Mouse (Mus musculus) MEL (cell line): ENCODE results near the gene Fbxw4. TPM values are rescaled to one million over a fixed set of nuclear protein-coding genes. Genes with fewer than 3 reads are reported as not detected.

Experiments
- DNase-seq: peaks from one replicate; pipeline ENCODE4 v3.0.0; 2011; ENCODE audit warnings: low read depth, low spot score
- H3K27ac ChIP-seq: 2 replicates; pipeline ENCODE4 v1.5.1; 2012; ENCODE audit warnings: low read depth, mild to moderate bottlenecking, control low read depth, low read length, moderate library complexity; ENCODE audit not compliant: control insufficient read depth
- H3K27me3 ChIP-seq, 2 experiments: fragments of 150-350 bp in 1 of 2; sonication (generic) in 1 of 2; 2 replicates each; pipeline ENCODE4 v1.6.1; 2012; ENCODE audit warnings: low read length in 2 of 2, mild to moderate bottlenecking in 2 of 2, improper control_type of control experiment in 1 of 2, moderate library complexity in 1 of 2; ENCODE audit not compliant: insufficient read depth in 2 of 2, control insufficient read depth in 1 of 2
- H3K36me3 ChIP-seq, 2 experiments: 2 replicates each; pipeline ENCODE4 v1.6.1; 2012 to 2014; ENCODE audit warnings: low read length in 2 of 2, improper control_type of control experiment in 1 of 2, inconsistent platforms in 1 of 2, mild to moderate bottlenecking in 1 of 2; ENCODE audit not compliant: insufficient read depth in 2 of 2, control insufficient read depth in 1 of 2
- H3K4me1 ChIP-seq, 2 experiments: fragments of 150-350 bp in 1 of 2; sonication (generic) in 1 of 2; 2 replicates each; pipeline ENCODE4 v1.6.1; 2012; ENCODE audit warnings: low read length in 2 of 2, improper control_type of control experiment in 1 of 2, mild to moderate bottlenecking in 1 of 2; ENCODE audit not compliant: insufficient read depth in 2 of 2, control insufficient read depth in 1 of 2
- H3K4me3 ChIP-seq, 2 experiments: fragments of 150-350 bp in 1 of 2; sonication (generic) in 1 of 2; 2 replicates each; pipeline ENCODE4 v1.5.1; 2012; ENCODE audit warnings: low read depth in 2 of 2, low read length in 2 of 2, mild to moderate bottlenecking in 2 of 2, moderate library complexity in 2 of 2, control low read depth in 1 of 2, improper control_type of control experiment in 1 of 2; ENCODE audit not compliant: control insufficient read depth in 1 of 2, insufficient read depth in 1 of 2
- H3K79me2 ChIP-seq: 2 replicates; pipeline ENCODE4 v1.6.1; 2012; ENCODE audit warnings: mild to moderate bottlenecking, low read length, moderate library complexity; ENCODE audit not compliant: control insufficient read depth, poor library complexity, insufficient read depth
- H3K9ac ChIP-seq: 2 replicates; pipeline ENCODE4 v1.6.1; 2012; ENCODE audit warnings: low read depth, mild to moderate bottlenecking, control low read depth, low read length, moderate library complexity; ENCODE audit not compliant: control insufficient read depth, poor library complexity, severe bottlenecking
- H3K9me3 ChIP-seq: fragments of 150-350 bp; sonication (generic); replicated peaks from 2 replicates; pipeline ENCODE4 v1.6.1; 2012; ENCODE audit warnings: mild to moderate bottlenecking, low read length, improper control_type of control experiment, moderate library complexity; ENCODE audit not compliant: insufficient read depth
- BHLHE40 ChIP-seq: IDR thresholded peaks from 2 replicates; pipeline ENCODE4 v1.6.1; 2012; ENCODE audit warnings: low read depth, mild to moderate bottlenecking, inconsistent platforms, low read length, improper control_type of control experiment, borderline replicate concordance
- CHD2 ChIP-seq: IDR thresholded peaks from 2 replicates; pipeline ENCODE4 v1.6.1; 2011; ENCODE audit warnings: low read length, improper control_type of control experiment
- CTCF ChIP-seq, 3 experiments: IDR thresholded peaks in 2 of 3; conservative IDR thresholded peaks in 1 of 3; 2 replicates each; pipeline ENCODE4 v1.5.1; 2011 to 2012; ENCODE audit warnings: low read length in 3 of 3, low read depth in 2 of 3, mild to moderate bottlenecking in 2 of 3, improper control_type of control experiment in 1 of 3, inconsistent platforms in 1 of 3, mixed read lengths in 1 of 3, moderate library complexity in 1 of 3; ENCODE audit not compliant: control insufficient read depth in 1 of 3, insufficient read depth in 1 of 3, poor library complexity in 1 of 3, severe bottlenecking in 1 of 3
- ELF1 ChIP-seq: IDR thresholded peaks from 2 replicates; pipeline ENCODE4 v1.6.1; 2014; ENCODE audit warnings: low read depth, mild to moderate bottlenecking, inconsistent platforms, low read length, improper control_type of control experiment, moderate library complexity
- ETS1 ChIP-seq: IDR thresholded peaks from 2 replicates; pipeline ENCODE4 v1.6.1; 2012; ENCODE audit warnings: low read depth, mild to moderate bottlenecking, inconsistent platforms, low read length, improper control_type of control experiment, moderate library complexity
- GABPA ChIP-seq: IDR thresholded peaks from 2 replicates; pipeline ENCODE4 v1.6.1; 2012; ENCODE audit warnings: low read depth, mild to moderate bottlenecking, inconsistent platforms, low read length, improper control_type of control experiment, moderate library complexity
- GATA1 ChIP-seq: IDR thresholded peaks from 2 replicates; pipeline ENCODE4 v1.6.1; 2011; ENCODE audit warnings: low read depth, low read length, improper control_type of control experiment
- HCFC1 ChIP-seq: IDR thresholded peaks from 2 replicates; pipeline ENCODE4 v1.6.1; 2012; ENCODE audit warnings: low read depth, mild to moderate bottlenecking, inconsistent platforms, low read length, improper control_type of control experiment, moderate library complexity
- MAFK ChIP-seq: IDR thresholded peaks from 2 replicates; pipeline ENCODE4 v1.6.1; 2011; ENCODE audit warnings: low read depth, mild to moderate bottlenecking, low read length, improper control_type of control experiment, borderline replicate concordance
- MAZ ChIP-seq: IDR thresholded peaks from 2 replicates; pipeline ENCODE4 v1.6.1; 2012; ENCODE audit warnings: low read depth, mild to moderate bottlenecking, inconsistent platforms, low read length, improper control_type of control experiment
- MXI1 ChIP-seq: IDR thresholded peaks from 2 replicates; pipeline ENCODE4 v1.6.1; 2011; ENCODE audit warnings: mild to moderate bottlenecking, low read depth, low read length, improper control_type of control experiment
- MYC ChIP-seq: IDR thresholded peaks from 2 replicates; pipeline ENCODE4 v1.6.1; 2011; ENCODE audit warnings: low read depth, mild to moderate bottlenecking, low read length, improper control_type of control experiment, moderate library complexity
- NELFE ChIP-seq: IDR thresholded peaks from 2 replicates; pipeline ENCODE4 v1.6.1; 2011; ENCODE audit warnings: low read depth, low read length, improper control_type of control experiment
- RCOR1 ChIP-seq: IDR thresholded peaks from 2 replicates; pipeline ENCODE4 v1.6.1; 2012; ENCODE audit warnings: low read depth, mild to moderate bottlenecking, inconsistent platforms, low read length, improper control_type of control experiment
- SIN3A ChIP-seq: IDR thresholded peaks from 2 replicates; pipeline ENCODE4 v1.6.1; 2012; ENCODE audit warnings: low read length, improper control_type of control experiment, inconsistent platforms
- SMC3 ChIP-seq: IDR thresholded peaks from 2 replicates; pipeline ENCODE4 v1.6.1; 2011; ENCODE audit warnings: low read depth, low read length, improper control_type of control experiment
- TCF12 ChIP-seq: IDR thresholded peaks from 2 replicates; pipeline ENCODE4 v1.6.1; 2014; ENCODE audit warnings: low read depth, mild to moderate bottlenecking, inconsistent platforms, low read length, improper control_type of control experiment, moderate library complexity
- UBTF ChIP-seq: IDR thresholded peaks from 2 replicates; pipeline ENCODE4 v1.6.1; 2012; ENCODE audit warnings: low read depth, mild to moderate bottlenecking, inconsistent platforms, low read length, improper control_type of control experiment, moderate library complexity, borderline replicate concordance; ENCODE audit not compliant: insufficient read depth
- USF1 ChIP-seq: IDR thresholded peaks from 2 replicates; pipeline ENCODE4 v1.6.1; 2014; ENCODE audit warnings: low read depth, mild to moderate bottlenecking, inconsistent platforms, low read length, improper control_type of control experiment, moderate library complexity
- USF2 ChIP-seq, 2 experiments: IDR thresholded peaks; 2 replicates each; pipeline ENCODE4 v1.6.1; 2011 to 2012; ENCODE audit warnings: improper control_type of control experiment in 2 of 2, low read length in 2 of 2, borderline replicate concordance in 1 of 2, inconsistent platforms in 1 of 2, low read depth in 1 of 2, mild to moderate bottlenecking in 1 of 2; ENCODE audit not compliant: insufficient read depth in 1 of 2
- ZC3H11A ChIP-seq: IDR thresholded peaks from 2 replicates; pipeline ENCODE4 v1.6.1; 2012; ENCODE audit warnings: low read depth, mild to moderate bottlenecking, inconsistent platforms, low read length, improper control_type of control experiment
- polyA plus RNA-seq, 2 experiments: library from polyadenylated mRNA; stranded (reverse) in 1 of 2; unstranded in 1 of 2; fragments of >175 nt in 1 of 2; fragments of >200 nt in 1 of 2; gene quantifications; 2 replicates each; pipeline versions ENCODE4 v1.2.1 to v1.2.4; 2012; ENCODE audit warnings: low replicate concordance in 2 of 2, low read depth in 1 of 2; ENCODE audit not compliant: insufficient read length in 2 of 2, insufficient read depth in 1 of 2, missing spikeins in 1 of 2
- total RNA-seq: library from RNA; depleted of rRNA; stranded (reverse); fragments of 300-350 nt; gene quantifications from 2 replicates; pipeline ENCODE4 v1.2.3, GENCODE M21; 2012

The Fbxw4 gene
- total and polyA plus RNA-seq, 3 experiments = 12.4 to 45.3 TPM; not detected in 1

- TF ChIP-seq USF2 (IDR thresholded peaks at IDR 0.05; ENCODE audit: borderline replicate concordance in 1 of 2, insufficient read depth in 1 of 2, low read depth in 1 of 2, low read length in 2 of 2) (no peak), CHD2 (peak; percentile 82), NELFE (peak; percentile 71)
Measured at GRCm38 (mm10) chr19:45560153-45560890, 99.8 kb downstream of the Fbxw4 start, which contains the start of the genes Poll and Gm17018 (continued).

DNA sequence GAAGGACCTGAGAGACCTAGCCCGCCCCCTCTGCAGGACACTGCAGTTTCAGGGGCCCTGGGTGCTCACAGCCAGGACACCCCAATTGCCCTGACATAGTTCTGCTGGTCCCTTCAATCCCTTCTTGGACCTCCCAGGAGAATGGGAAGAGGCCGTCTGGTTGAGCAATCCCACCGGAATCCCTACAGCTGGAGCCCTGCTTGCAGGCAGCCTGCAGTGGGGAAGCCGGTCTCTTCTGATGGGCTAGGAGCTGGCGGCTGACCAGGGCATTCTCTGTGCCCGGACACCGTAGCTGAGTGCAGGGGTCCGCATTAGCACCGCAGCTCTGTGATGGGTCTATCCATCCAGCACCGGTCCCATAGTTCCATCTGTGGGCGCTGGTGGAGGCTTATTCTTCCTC is 106.0 kb downstream of the Fbxw4 start:
- H3K36me3 ChIP-seq = peaks cover 0 to under 1% of the 10 kb centered on the region in 2 experiments; a peak in 2 of 4 replicates
- no peak for DNase-seq
- H3K27me3 ChIP-seq = no peaks in the 10 kb centered on the region
- H3K4me3 ChIP-seq = no peak overlapping the region
- no peak overlapping the region for H3K9ac ChIP-seq
- no peaks in the 10 kb centered on the region for H3K79me2 ChIP-seq
- TF ChIP-seq CHD2 (no peak), TCF12 (no peak), USF1 (no peak), UBTF (no peak), SIN3A (no peak), RCOR1 (no peak), MYC (no peak), MAZ (no peak), ELF1 (no peak), CTCF (IDR thresholded peaks at IDR 0.05 in 2 of 3, conservative IDR thresholded peaks at IDR 0.05 in 1 of 3; ENCODE audit: control insufficient read depth in 1 of 3, insufficient read depth in 1 of 3, low read depth in 2 of 3, low read length in 3 of 3, poor library complexity in 1 of 3, severe bottlenecking in 1 of 3) (no peak), BHLHE40 (no peak), ZC3H11A (no peak), SMC3 (no peak), MXI1 (no peak)
- H3K4me1 ChIP-seq = peaks cover 1 to 7% of the 10 kb centered on the region in 2 experiments; a peak in 2 of 4 replicates
- no peaks in the 10 kb centered on the region for H3K9me3 ChIP-seq
- no peak overlapping the region for H3K27ac ChIP-seq

DNA sequence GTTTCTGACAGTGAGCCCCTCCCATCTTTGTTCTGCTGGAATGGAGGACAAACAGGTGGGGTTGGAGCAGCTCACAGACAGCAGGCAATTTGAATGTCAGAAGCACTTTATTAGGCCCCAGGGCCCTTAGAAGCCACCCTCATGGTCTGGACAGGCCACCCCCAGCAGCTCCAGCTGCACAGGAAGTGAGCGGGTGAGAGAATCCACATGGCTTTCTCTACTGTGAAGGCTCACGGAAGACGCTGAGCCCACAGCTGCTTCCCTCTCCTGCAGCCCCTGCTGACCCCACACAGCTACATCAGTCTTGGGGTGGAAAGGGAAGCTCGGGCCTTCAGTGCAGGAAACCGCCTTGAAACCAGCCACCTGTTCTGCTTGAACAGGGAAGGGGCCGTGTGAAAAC is 107.9 kb downstream of the Fbxw4 start:
- TF ChIP-seq MYC = no peak
- TF ChIP-seq MXI1 = no peak
- TF ChIP-seq TCF12 = no peak
- no peak for TF ChIP-seq ETS1
- no peak for TF ChIP-seq HCFC1
- no peak for TF ChIP-seq CTCF (IDR thresholded peaks at IDR 0.05 in 2 of 3, conservative IDR thresholded peaks at IDR 0.05 in 1 of 3; ENCODE audit: control insufficient read depth in 1 of 3, insufficient read depth in 1 of 3, low read depth in 2 of 3, low read length in 3 of 3, poor library complexity in 1 of 3, severe bottlenecking in 1 of 3)
- no peak for TF ChIP-seq GATA1
- no peak for TF ChIP-seq ELF1
- no peak for TF ChIP-seq GABPA
- TF ChIP-seq SIN3A = no peak
- TF ChIP-seq MAFK = no peak
- Histone ChIP-seq H3K4me1 (peaks cover 0 to 12% of the 10 kb centered on the region in 2 experiments; a peak in 2 of 4 replicates), H3K9ac (no peak overlapping the region), H3K9me3 (no peaks in the 10 kb centered on the region), H3K27me3 (no peaks in the 10 kb centered on the region), H3K27ac (no peak overlapping the region), H3K4me3 (no peak overlapping the region), H3K36me3 (no peaks in the 10 kb centered on the region; a peak in 1 of 4 replicates), H3K79me2 (no peaks in the 10 kb centered on the region)
- DNase-seq = no peak
